Mouse (Mus musculus): Measurements from ENCODE around the gene Cerk.
A peak's percentile ranks its signal among the peaks of the same experiment; 100 is the strongest.
"Not testable (repeated sequence)": the region's sequence is repeated elsewhere in the genome, so short reads cannot be mapped to it uniquely, and the experiment has no call there.

Gene Cerk

GRCm38 (mm10) chr15:86165811-86166590 is 19.9 kb downstream of the Cerk start:
- no peak for DNase-seq (ENCODE audit: extremely low spot score, low read depth, low spot score)

- no peak for DNase-seq (ENCODE audit: extremely low spot score, low read depth, low spot score)
These were observed 21.1 kb downstream of the Cerk start for GRCm38 (mm10) chr15:86164718-86165345.

GRCm38 (mm10) chr15:86161800-86162199 is 24.1 kb downstream of the Cerk start:
- not testable (repeated sequence) for DNase-seq (ENCODE audit: extremely low spot score, low read depth, low spot score)

- DNase-seq (ENCODE audit: extremely low spot score, low read depth, low spot score), result no peak
These were observed 25.0 kb downstream of the Cerk start for GRCm38 (mm10) chr15:86160906-86161305.

GRCm38 (mm10) chr15:86159719-86160118 is 26.2 kb downstream of the Cerk start:
- DNase-seq (ENCODE audit: extremely low spot score, low read depth, low spot score), result no peak

- DNase-seq (ENCODE audit: extremely low spot score, low read depth, low spot score), result no peak
These were observed 26.8 kb downstream of the Cerk start for GRCm38 (mm10) chr15:86159093-86159492.

GRCm38 (mm10) chr15:86156492-86156891 is 29.4 kb downstream of the Cerk start:
- no peak for DNase-seq (ENCODE audit: extremely low spot score, low read depth, low spot score)

- no peak for DNase-seq (ENCODE audit: extremely low spot score, low read depth, low spot score)
These were observed 32.4 kb downstream of the Cerk start for GRCm38 (mm10) chr15:86153481-86153960.

- DNase-seq (ENCODE audit: extremely low spot score, low read depth, low spot score), result no peak
These were observed 35.3 kb downstream of the Cerk start for GRCm38 (mm10) chr15:86150593-86150992.

- DNase-seq (ENCODE audit: extremely low spot score, low read depth, low spot score), result no peak
These were observed 39.0 kb downstream of the Cerk start for GRCm38 (mm10) chr15:86146922-86147321.

- DNase-seq (ENCODE audit: extremely low spot score, low read depth, low spot score), result no peak
These were observed 40.9 kb downstream of the Cerk start for GRCm38 (mm10) chr15:86145046-86145445.

GRCm38 (mm10) chr15:86144577-86144976 is 41.4 kb downstream of the Cerk start:
- no peak for DNase-seq (ENCODE audit: extremely low spot score, low read depth, low spot score)

- peak; percentile 12 for DNase-seq (ENCODE audit: extremely low spot score, low read depth, low spot score)
These were observed 45.6 kb downstream of the Cerk start for GRCm38 (mm10) chr15:86140323-86140722.

GRCm38 (mm10) chr15:86137638-86138037 is 48.3 kb downstream of the Cerk start:
- no peak for DNase-seq (ENCODE audit: extremely low spot score, low read depth, low spot score)

GRCm38 (mm10) chr15:86134941-86135783 is 50.8 kb downstream of the Cerk start:
- DNase-seq (ENCODE audit: extremely low spot score, low read depth, low spot score), result peak; percentile 57

- no peak for DNase-seq (ENCODE audit: extremely low spot score, low read depth, low spot score)
These were observed 55.3 kb downstream of the Cerk start for GRCm38 (mm10) chr15:86130657-86131056.

GRCm38 (mm10) chr15:86129036-86129435 is 56.9 kb downstream of the Cerk start:
- no peak for DNase-seq (ENCODE audit: extremely low spot score, low read depth, low spot score)

GRCm38 (mm10) chr15:86124359-86124758 is 61.6 kb downstream of the Cerk start:
- no peak for DNase-seq (ENCODE audit: extremely low spot score, low read depth, low spot score)

GRCm38 (mm10) chr15:86123409-86123808 is 62.5 kb downstream of the Cerk start:
- DNase-seq (ENCODE audit: extremely low spot score, low read depth, low spot score), result no peak

- DNase-seq (ENCODE audit: extremely low spot score, low read depth, low spot score), result no peak
These were observed 63.5 kb downstream of the Cerk start for GRCm38 (mm10) chr15:86122261-86122949.

- no peak for DNase-seq (ENCODE audit: extremely low spot score, low read depth, low spot score)
These were observed 66.8 kb downstream of the Cerk start for GRCm38 (mm10) chr15:86119186-86119585.
